25 mouse cellular contexts compared by ENCODE assay signal in genomic region chr16:27251316-27251715, GRCm38 (mm10). TPM values are rescaled to one million over a fixed set of nuclear protein-coding genes. Genes with fewer than 3 reads are reported as not detected.
"Had no signal": no experiment of that assay in that cellular context is flagged by ENCODE, and none has a peak within 500 bp of the region (broad histone marks: within the 10 kb centered on the region; RNA-seq: fewer than 3 reads in every experiment).

No protein-coding gene starts in this region.

- H3K27me3 ChIP-seq: limb, embryonic 12.5 days; liver, embryonic 12.5 days; liver, embryonic 15.5 days; lung, embryonic 15.5 days; megakaryocyte, embryonic 14.5 days; midbrain, embryonic 13.5 days; neural tube, embryonic 13.5 days had no signal

- H3K27ac ChIP-seq: limb, embryonic 12.5 days; liver, embryonic 12.5 days; liver, embryonic 15.5 days; lung, embryonic 15.5 days; midbrain, embryonic 10.5 days; midbrain, embryonic 13.5 days; neural tube, embryonic 13.5 days had no signal

- ATAC-seq: liver, embryonic 12.5 days; midbrain, embryonic 13.5 days; midbrain, embryonic 16.5 days had no signal

- H3K4me3 ChIP-seq: limb, embryonic 12.5 days; liver, embryonic 12.5 days; liver, embryonic 15.5 days; lung, embryonic 15.5 days; megakaryocyte, embryonic 14.5 days; midbrain, embryonic 10.5 days; midbrain, embryonic 13.5 days; myocyte; neural tube, embryonic 13.5 days had no signal

- H3K36me3 ChIP-seq: limb, embryonic 12.5 days; liver, embryonic 12.5 days; liver, embryonic 15.5 days; lung, embryonic 15.5 days; midbrain, embryonic 10.5 days; midbrain, embryonic 13.5 days; neural tube, embryonic 13.5 days had no signal

- DNase-seq: kidney, adult 18-20 months; kidney, postnatal 10 days; kidney, postnatal 36 days; liver; lung, adult 18-20 months; lung, postnatal 10 days; lung, postnatal 36 days; retina, postnatal 1 day; right cerebral cortex, postnatal 25 days; spleen, adult 18-20 months; thymus, adult 18-20 months; thymus, postnatal 36 days had no signal

- H3K9me3 ChIP-seq: limb, embryonic 12.5 days; liver, embryonic 12.5 days; liver, embryonic 15.5 days; lung, embryonic 15.5 days; midbrain, embryonic 10.5 days; midbrain, embryonic 13.5 days; neural tube, embryonic 13.5 days had no signal

- H3K9ac ChIP-seq: limb, embryonic 12.5 days; liver, embryonic 12.5 days; liver, embryonic 15.5 days; lung, embryonic 15.5 days; midbrain, embryonic 13.5 days; neural tube, embryonic 13.5 days had no signal

- H3K4me1 ChIP-seq: limb, embryonic 12.5 days; liver, embryonic 12.5 days; liver, embryonic 15.5 days; lung, embryonic 15.5 days; megakaryocyte, embryonic 14.5 days; midbrain, embryonic 10.5 days; midbrain, embryonic 13.5 days; neural tube, embryonic 13.5 days had no signal

- H3K4me2 ChIP-seq: limb, embryonic 12.5 days; liver, embryonic 12.5 days; liver, embryonic 15.5 days; lung, embryonic 15.5 days; midbrain, embryonic 13.5 days; neural tube, embryonic 13.5 days had no signal

RNA-seq across cellular contexts. Expression of gene Ostn, which starts 56.0 kb away (rescaled TPM):
- polyA plus RNA-seq: kidney, embryonic 14.5 days; limb, embryonic 12.5 days; liver, embryonic 12.5 days; liver, embryonic 15.5 days; lung, embryonic 15.5 days; midbrain, embryonic 10.5 days; midbrain, embryonic 13.5 days; midbrain, embryonic 16.5 days; neural tube, embryonic 13.5 days; testis, adult 2 months; urinary bladder, adult 2 months had no signal
